Mouse (Mus musculus) liver, embryonic 14.5 days (tissue): ENCODE measurements around the gene Fam196b. TPM values are rescaled to one million over a fixed set of nuclear protein-coding genes. Genes with fewer than 3 reads are reported as not detected.

Experiments
- ATAC-seq: fragments of 200-750 bp; cut with Nextera tagmentation; 2 replicates; pipeline ENCODE4 v1.8.0; 2017; ENCODE audit warnings: moderate number of reproducible peaks, mild to moderate bottlenecking, moderate library complexity; ENCODE audit not compliant: insufficient read depth
- DNase-seq, 3 experiments: peaks; one replicate each; pipeline ENCODE4 v3.0.0-alpha.2; 2012 to 2013; ENCODE audit warnings: low read depth in 3 of 3, low spot score in 3 of 3
- H3K27ac ChIP-seq: fragments of 300-500 bp; sonication (generic); 2 replicates; pipeline ENCODE4 v1.5.1; 2014; ENCODE audit warnings: moderate library complexity, mild to moderate bottlenecking, control low read depth, inconsistent platforms
- H3K27me3 ChIP-seq: fragments of 300-500 bp; sonication (generic); 2 replicates; pipeline ENCODE4 v1.6.1; 2014; ENCODE audit warnings: mild to moderate bottlenecking, low read length, moderate library complexity; ENCODE audit not compliant: control insufficient read depth, insufficient read depth
- H3K36me3 ChIP-seq: fragments of 300-500 bp; sonication (generic); replicated peaks from 2 replicates; pipeline ENCODE4 v1.6.1; 2014; ENCODE audit warnings: low read depth; ENCODE audit not compliant: control insufficient read depth, insufficient read depth
- H3K4me1 ChIP-seq, 2 experiments: fragments of 200-500 bp in 1 of 2; fragments of 300-500 bp in 1 of 2; sonication (generic) in 1 of 2; replicated peaks; 2 replicates each; pipeline ENCODE4 v1.6.1; 2012 to 2014; ENCODE audit warnings: antibody characterized with exemption in 1 of 2, inconsistent platforms in 1 of 2, low read length in 1 of 2; ENCODE audit not compliant: control insufficient read depth in 2 of 2, insufficient read depth in 2 of 2
- H3K4me2 ChIP-seq: fragments of 300-500 bp; sonication (generic); 2 replicates; pipeline ENCODE4 v1.6.1; 2014; ENCODE audit warnings: low read depth, mild to moderate bottlenecking, control low read depth, moderate library complexity
- H3K4me3 ChIP-seq, 2 experiments: fragments of 200-500 bp in 1 of 2; fragments of 300-500 bp in 1 of 2; sonication (generic) in 1 of 2; 2 replicates each; pipeline ENCODE4 v1.5.1; 2012 to 2014; ENCODE audit warnings: low read depth in 2 of 2, low read length in 2 of 2, mild to moderate bottlenecking in 2 of 2, control low read depth in 1 of 2, inconsistent platforms in 1 of 2, moderate library complexity in 1 of 2; ENCODE audit not compliant: insufficient read depth in 1 of 2
- H3K9ac ChIP-seq: fragments of 300-500 bp; sonication (generic); replicated peaks from 2 replicates; pipeline ENCODE4 v1.6.1; 2014; ENCODE audit warnings: mild to moderate bottlenecking, control low read depth, moderate library complexity
- H3K9me3 ChIP-seq: fragments of 300-500 bp; sonication (generic); 2 replicates; pipeline ENCODE4 v1.6.1; 2016; ENCODE audit warnings: low read length, mixed read lengths; ENCODE audit not compliant: control insufficient read depth
- CTCF ChIP-seq: IDR thresholded peaks from 2 replicates; pipeline ENCODE4 v1.5.1; 2016; ENCODE audit warnings: antibody characterized with exemption, low read depth, control low read depth
- EP300 ChIP-seq: IDR thresholded peaks from 2 replicates; pipeline ENCODE4 v1.6.1; 2016; ENCODE audit warnings: antibody characterized with exemption, low read depth
- WGBS: fragments of 180-500 bp; shearing (Covaris S2); extraction: QIAGEN DNeasy Blood & Tissue Kit; methylation state at CpG from one replicate; pipeline ENCODE4 v1.1.7; 2014; ENCODE audit not compliant: insufficient replicate concordance; 5-methylcytosine and 5-hydroxymethylcytosine counted together
- polyA plus RNA-seq, 2 experiments: library from polyadenylated mRNA; depleted of rRNA in 1 of 2; stranded (reverse) in 1 of 2; unstranded in 1 of 2; fragments of >200 nt; fragmentation: Nextera tagmentation in 1 of 2; extraction: Ambion mirVana in 1 of 2; gene quantifications; 2 replicates each; pipeline versions ENCODE4 v1.2.1 to v1.2.3; 2012 to 2014

Gene Fam196b
- polyA plus RNA-seq, 2 experiments, result 0.03 TPM; not detected in 1

DNA sequence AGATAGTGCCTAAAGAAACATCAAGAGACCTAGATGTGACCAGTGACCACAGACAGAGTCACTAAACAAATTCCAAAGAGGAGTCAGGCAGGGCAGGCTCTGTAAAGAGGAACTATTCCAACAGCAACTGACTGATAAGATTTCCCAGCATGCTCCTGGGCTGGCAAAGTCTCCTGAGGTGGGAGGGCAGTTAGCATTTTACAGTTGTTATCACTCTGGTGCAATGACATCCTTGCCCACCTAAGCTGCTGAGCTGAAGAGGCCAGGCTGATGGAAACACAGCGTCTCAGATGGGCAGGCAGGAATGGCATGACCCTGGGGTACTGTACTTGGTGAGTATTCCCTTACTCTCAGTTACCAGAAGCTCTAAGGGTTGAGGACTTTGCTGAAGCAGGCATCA is 15.1 kb upstream of the Fam196b start:
- no peaks in the 10 kb centered on the region for H3K27me3 ChIP-seq

GRCm38 (mm10) chr11:34300064-34300463 is 14.6 kb upstream of the Fam196b start:
- H3K4me2 ChIP-seq, result no peak overlapping the region
- H3K9me3 ChIP-seq, result no peaks in the 10 kb centered on the region
- H3K27ac ChIP-seq, result no peak overlapping the region
- no peaks in the 10 kb centered on the region for H3K36me3 ChIP-seq
- TF ChIP-seq CTCF (no peak), EP300 (no peak)
- ATAC-seq (peak; percentile 31; the same call in 1 of the 2 replicates), DNase-seq (no peak)
- peaks cover 0 to 7% of the 10 kb centered on the region in 2 experiments; a peak in 2 of 4 replicates for H3K4me1 ChIP-seq
- H3K4me3 ChIP-seq, result no peak overlapping the region
- 56% methylated on average over 7 of the region's 7 CpGs for WGBS
- no peak overlapping the region for H3K9ac ChIP-seq
- H3K27me3 ChIP-seq, result no peaks in the 10 kb centered on the region

More for the DNA sequence above, 15.1 kb upstream of the Fam196b start:
- Histone ChIP-seq H3K4me2 (no peak overlapping the region), H3K4me3 (no peak overlapping the region), H3K9me3 (no peaks in the 10 kb centered on the region), H3K9ac (no peak overlapping the region), H3K27ac (no peak overlapping the region), H3K4me1 (peaks cover 0 to 7% of the 10 kb centered on the region in 2 experiments; a peak in 2 of 4 replicates), H3K36me3 (no peaks in the 10 kb centered on the region)
- DNase-seq (peak in 1 of 3 experiments; percentile 25), ATAC-seq (peak; percentile 69)
- WGBS, result 18% methylated on average over 1 of the region's 1 CpGs
- TF ChIP-seq CTCF (no peak), EP300 (no peak)

GRCm38 (mm10) chr11:34306231-34306630 is 8.4 kb upstream of the Fam196b start:
- WGBS, result 67% methylated on average over 3 of the region's 3 CpGs
- H3K4me3 ChIP-seq, result no peak overlapping the region
- DNase-seq (no peak), ATAC-seq (no peak)
- no peaks in the 10 kb centered on the region for H3K4me1 ChIP-seq
- no peaks in the 10 kb centered on the region for H3K36me3 ChIP-seq
- no peak overlapping the region for H3K27ac ChIP-seq
- no peaks in the 10 kb centered on the region for H3K9me3 ChIP-seq
- H3K27me3 ChIP-seq, result no peaks in the 10 kb centered on the region
- no peak for TF ChIP-seq EP300
- TF ChIP-seq CTCF, result no peak
- no peak overlapping the region for H3K9ac ChIP-seq
- H3K4me2 ChIP-seq, result no peak overlapping the region

DNA sequence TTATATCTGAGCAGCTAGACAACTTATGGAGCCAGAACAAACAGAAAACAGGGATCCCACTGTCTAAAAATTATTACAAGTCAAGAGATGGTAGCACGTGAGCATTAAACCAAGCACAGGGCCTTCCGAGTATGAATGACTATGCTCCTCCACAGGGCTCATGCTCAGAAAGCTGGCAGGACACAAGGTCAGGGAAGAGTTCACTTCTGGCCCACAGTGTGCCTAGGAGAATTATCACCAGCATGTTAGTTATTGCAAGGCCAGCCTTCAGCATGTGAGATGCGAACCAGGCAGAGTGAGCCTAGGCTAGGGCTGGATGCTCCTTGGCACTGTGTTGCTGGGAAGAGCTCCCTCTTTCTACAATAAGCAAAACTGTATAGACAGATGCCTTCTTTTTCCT is 5.9 kb upstream of the Fam196b start:
- H3K9me3 ChIP-seq, result no peaks in the 10 kb centered on the region
- no peak overlapping the region for H3K9ac ChIP-seq
- ATAC-seq (no peak), DNase-seq (no peak)
- no peak overlapping the region for H3K27ac ChIP-seq
- H3K4me3 ChIP-seq, result no peak overlapping the region
- H3K27me3 ChIP-seq, result no peaks in the 10 kb centered on the region; the same call in 1 of the 2 replicates
- no peak for TF ChIP-seq CTCF
- no peak for TF ChIP-seq EP300
- H3K36me3 ChIP-seq, result no peaks in the 10 kb centered on the region
- 78% methylated on average over 3 of the region's 3 CpGs for WGBS
- H3K4me1 ChIP-seq, result peaks cover 0 to 10% of the 10 kb centered on the region in 2 experiments; a peak in 2 of 4 replicates
- no peak overlapping the region for H3K4me2 ChIP-seq

GRCm38 (mm10) chr11:34309360-34309759 is 5.3 kb upstream of the Fam196b start:
- H3K27me3 ChIP-seq, result no peaks in the 10 kb centered on the region; the same call in 1 of the 2 replicates
- DNase-seq (no peak), ATAC-seq (no peak)
- no peak overlapping the region for H3K4me3 ChIP-seq
- H3K4me2 ChIP-seq, result no peak overlapping the region
- peaks cover 0 to 10% of the 10 kb centered on the region in 2 experiments; a peak in 2 of 4 replicates for H3K4me1 ChIP-seq
- H3K36me3 ChIP-seq, result no peaks in the 10 kb centered on the region
- no peak overlapping the region for H3K9ac ChIP-seq
- no peaks in the 10 kb centered on the region for H3K9me3 ChIP-seq
- H3K27ac ChIP-seq, result no peak overlapping the region
- TF ChIP-seq EP300 (no peak), CTCF (no peak)
- WGBS, result 56% methylated on average over 2 of the region's 2 CpGs
